Mouse (Mus musculus): ENCODE results near the gene Dnaja1. TPM values are rescaled to one million over a fixed set of nuclear protein-coding genes. Genes with fewer than 3 reads are reported as not detected.
A peak's percentile ranks its signal among the peaks of the same experiment; 100 is the strongest.

Dnaja1 gene
- polyA plus RNA-seq, 1 experiment from 2014 or later, result 583 TPM

- ATAC-seq (ENCODE audit: insufficient number of reproducible peaks, low FRiP score, low TSS enrichment, low read depth) (no peak), DNase-seq (ENCODE audit: low spot score) (peak; percentile 39)
- H3K27me3 ChIP-seq (ENCODE audit: control insufficient read depth, insufficient read depth, low read length), result no peaks in the 10 kb centered on the region
- H3K36me3 ChIP-seq (ENCODE audit: control insufficient read depth, insufficient read depth, low read length), result peaks cover 9% of the 10 kb centered on the region; the same call in 1 of the 2 replicates
- H3K9ac ChIP-seq (ENCODE audit: low read length), result no peak overlapping the region
- WGBS, result 49% methylated on average over 11 of the region's 11 CpGs
- H3K27ac ChIP-seq (replicated peaks; ENCODE audit: low read depth, low read length), result no peak overlapping the region
- no peaks in the 10 kb centered on the region for H3K9me3 ChIP-seq (ENCODE audit: control insufficient read depth, low read length)
- no peak overlapping the region for H3K4me3 ChIP-seq (ENCODE audit: low read depth, low read length)
- no peaks in the 10 kb centered on the region for H3K4me1 ChIP-seq (ENCODE audit: control insufficient read depth, insufficient read depth, low read length)
- no peak overlapping the region for H3K4me2 ChIP-seq (ENCODE audit: low read depth, severe bottlenecking)
Measured at GRCm38 (mm10) chr4:40691100-40691499, 30.9 kb upstream of the Dnaja1 start.

GRCm38 (mm10) chr4:40697059-40697458 is 24.9 kb upstream of the Dnaja1 start:
- Histone ChIP-seq H3K9me3 (ENCODE audit: control insufficient read depth, low read length) (no peaks in the 10 kb centered on the region), H3K27me3 (ENCODE audit: control insufficient read depth, insufficient read depth, low read length) (no peaks in the 10 kb centered on the region), H3K4me3 (ENCODE audit: low read depth, low read length) (no peak overlapping the region), H3K4me2 (ENCODE audit: low read depth, severe bottlenecking) (no peak overlapping the region), H3K9ac (ENCODE audit: low read length) (no peak overlapping the region), H3K36me3 (ENCODE audit: control insufficient read depth, insufficient read depth, low read length) (peaks cover 5% of the 10 kb centered on the region; the same call in 1 of the 2 replicates), H3K4me1 (ENCODE audit: control insufficient read depth, insufficient read depth, low read length) (0 out of 2 replicates have a peak, but pooled peaks cover 3% of the 10 kb centered on the region), H3K27ac (replicated peaks; ENCODE audit: low read depth, low read length) (no peak overlapping the region)
- 79% methylated on average over 7 of the region's 7 CpGs for WGBS
- DNase-seq (ENCODE audit: low spot score) (no peak), ATAC-seq (ENCODE audit: insufficient number of reproducible peaks, low FRiP score, low TSS enrichment, low read depth) (no peak)

- Histone ChIP-seq H3K9ac (ENCODE audit: low read length) (no peak overlapping the region), H3K36me3 (ENCODE audit: control insufficient read depth, insufficient read depth, low read length) (0 out of 2 replicates have a peak, but pooled peaks cover 2% of the 10 kb centered on the region), H3K4me3 (ENCODE audit: low read depth, low read length) (no peak overlapping the region), H3K27me3 (ENCODE audit: control insufficient read depth, insufficient read depth, low read length) (no peaks in the 10 kb centered on the region), H3K4me2 (ENCODE audit: low read depth, severe bottlenecking) (no peak overlapping the region), H3K27ac (replicated peaks; ENCODE audit: low read depth, low read length) (no peak overlapping the region), H3K4me1 (ENCODE audit: control insufficient read depth, insufficient read depth, low read length) (0 out of 2 replicates have a peak, but pooled peaks cover 7% of the 10 kb centered on the region), H3K9me3 (ENCODE audit: control insufficient read depth, low read length) (no peaks in the 10 kb centered on the region)
- ATAC-seq (ENCODE audit: insufficient number of reproducible peaks, low FRiP score, low TSS enrichment, low read depth), result no peak
- 89% methylated on average over 8 of the region's 8 CpGs for WGBS
- no peak for DNase-seq (ENCODE audit: low spot score)
Measured at GRCm38 (mm10) chr4:40700216-40700615, 21.7 kb upstream of the Dnaja1 start.

GRCm38 (mm10) chr4:40701796-40702195 is 20.2 kb upstream of the Dnaja1 start:
- H3K36me3 ChIP-seq (ENCODE audit: control insufficient read depth, insufficient read depth, low read length), result no peaks in the 10 kb centered on the region
- H3K4me2 ChIP-seq (ENCODE audit: low read depth, severe bottlenecking), result peak overlapping the region; percentile 68; the same call in 1 of the 2 replicates
- H3K4me1 ChIP-seq (ENCODE audit: control insufficient read depth, insufficient read depth, low read length), result 0 out of 2 replicates have a peak, but pooled peaks cover 7% of the 10 kb centered on the region
- WGBS, result 81% methylated on average over 3 of the region's 3 CpGs
- no peaks in the 10 kb centered on the region for H3K9me3 ChIP-seq (ENCODE audit: control insufficient read depth, low read length)
- ATAC-seq (ENCODE audit: insufficient number of reproducible peaks, low FRiP score, low TSS enrichment, low read depth) (no peak), DNase-seq (ENCODE audit: low spot score) (no peak)
- H3K9ac ChIP-seq (ENCODE audit: low read length), result no peak overlapping the region
- H3K27ac ChIP-seq (replicated peaks; ENCODE audit: low read depth, low read length), result no peak overlapping the region
- peak overlapping the region; percentile 71 for H3K4me3 ChIP-seq (ENCODE audit: low read depth, low read length)
- no peaks in the 10 kb centered on the region for H3K27me3 ChIP-seq (ENCODE audit: control insufficient read depth, insufficient read depth, low read length)

- H3K4me1 ChIP-seq (ENCODE audit: control insufficient read depth, insufficient read depth, low read length), result 0 out of 2 replicates have a peak, but pooled peaks cover 7% of the 10 kb centered on the region
- H3K9ac ChIP-seq (ENCODE audit: low read length), result peak within 1 kb of the TSS; percentile 74
- under 1% methylated on average over 42 of the region's 42 CpGs for WGBS
- H3K27me3 ChIP-seq (ENCODE audit: control insufficient read depth, insufficient read depth, low read length), result no peaks in the 10 kb centered on the region
- H3K36me3 ChIP-seq (ENCODE audit: control insufficient read depth, insufficient read depth, low read length), result no peaks in the 10 kb centered on the region
- ATAC-seq (ENCODE audit: insufficient number of reproducible peaks, low FRiP score, low TSS enrichment, low read depth) (peak; percentile 91), DNase-seq (ENCODE audit: low spot score) (peak; percentile 99)
- H3K4me2 ChIP-seq (ENCODE audit: low read depth, severe bottlenecking), result peak within 1 kb of the TSS; percentile 68
- H3K4me3 ChIP-seq (ENCODE audit: low read depth, low read length), result peak within 1 kb of the TSS; percentile 71
- no peaks in the 10 kb centered on the region for H3K9me3 ChIP-seq (ENCODE audit: control insufficient read depth, low read length)
- H3K27ac ChIP-seq (replicated peaks; ENCODE audit: low read depth, low read length), result peak within 1 kb of the TSS; percentile 90
Measured at GRCm38 (mm10) chr4:40702797-40703709, 18.9 kb upstream of the Dnaja1 start, which contains the start of gene Aptx. Gene Aptx (minus strand): TSS chr4:40703194.

GRCm38 (mm10) chr4:40703710-40704275 is 18.2 kb upstream of the Dnaja1 start:
- Histone ChIP-seq H3K27ac (replicated peaks; ENCODE audit: low read depth, low read length) (peak overlapping the region; percentile 90; the same call in 1 of the 2 replicates), H3K4me2 (ENCODE audit: low read depth, severe bottlenecking) (peak overlapping the region; percentile 36), H3K9ac (ENCODE audit: low read length) (peak overlapping the region; percentile 74; the same call in 1 of the 2 replicates), H3K4me3 (ENCODE audit: low read depth, low read length) (peak overlapping the region; percentile 71), H3K36me3 (ENCODE audit: control insufficient read depth, insufficient read depth, low read length) (no peaks in the 10 kb centered on the region), H3K27me3 (ENCODE audit: control insufficient read depth, insufficient read depth, low read length) (no peaks in the 10 kb centered on the region), H3K4me1 (ENCODE audit: control insufficient read depth, insufficient read depth, low read length) (0 out of 2 replicates have a peak, but pooled peaks cover 7% of the 10 kb centered on the region), H3K9me3 (ENCODE audit: control insufficient read depth, low read length) (no peaks in the 10 kb centered on the region)
- ATAC-seq (ENCODE audit: insufficient number of reproducible peaks, low FRiP score, low TSS enrichment, low read depth) (no peak), DNase-seq (ENCODE audit: low spot score) (no peak)
- 48% methylated on average over 9 of the region's 9 CpGs for WGBS

- ATAC-seq (ENCODE audit: insufficient number of reproducible peaks, low FRiP score, low TSS enrichment, low read depth), result no peak
Measured at GRCm38 (mm10) chr4:40717141-40717540, 4.8 kb upstream of the Dnaja1 start.

GRCm38 (mm10) chr4:40720910-40721309 is 1.0 kb upstream of the Dnaja1 start:
- Histone ChIP-seq H3K36me3 (ENCODE audit: control insufficient read depth, insufficient read depth, low read length) (peaks cover 7% of the 10 kb centered on the region; the same call in 1 of the 2 replicates), H3K9me3 (ENCODE audit: control insufficient read depth, low read length) (no peaks in the 10 kb centered on the region), H3K4me1 (ENCODE audit: control insufficient read depth, insufficient read depth, low read length) (peaks cover 17% of the 10 kb centered on the region), H3K4me3 (ENCODE audit: low read depth, low read length) (no peak overlapping the region), H3K27me3 (ENCODE audit: control insufficient read depth, insufficient read depth, low read length) (no peaks in the 10 kb centered on the region), H3K9ac (ENCODE audit: low read length) (no peak overlapping the region), H3K27ac (replicated peaks; ENCODE audit: low read depth, low read length) (no peak overlapping the region; the same call in 1 of the 2 replicates), H3K4me2 (ENCODE audit: low read depth, severe bottlenecking) (no peak overlapping the region)
- ATAC-seq (ENCODE audit: insufficient number of reproducible peaks, low FRiP score, low TSS enrichment, low read depth) (no peak), DNase-seq (ENCODE audit: low spot score) (no peak)
- WGBS, result 97% methylated on average over 8 of the region's 8 CpGs

More at GRCm38 (mm10) chr4:40717141-40717540, 4.8 kb upstream of the Dnaja1 start:
- Histone ChIP-seq H3K4me1 (ENCODE audit: control insufficient read depth, insufficient read depth, low read length) (peaks cover 5% of the 10 kb centered on the region; the same call in 1 of the 2 replicates), H3K27me3 (ENCODE audit: control insufficient read depth, insufficient read depth, low read length) (no peaks in the 10 kb centered on the region), H3K27ac (replicated peaks; ENCODE audit: low read depth, low read length) (no peak overlapping the region), H3K9ac (ENCODE audit: low read length) (no peak overlapping the region), H3K36me3 (ENCODE audit: control insufficient read depth, insufficient read depth, low read length) (no peaks in the 10 kb centered on the region), H3K4me2 (ENCODE audit: low read depth, severe bottlenecking) (no peak overlapping the region), H3K4me3 (ENCODE audit: low read depth, low read length) (no peak overlapping the region), H3K9me3 (ENCODE audit: control insufficient read depth, low read length) (no peaks in the 10 kb centered on the region)
- 93% methylated on average over 3 of the region's 3 CpGs for WGBS
- no peak for DNase-seq (ENCODE audit: low spot score)

All from limb, embryonic 11.5 days (tissue).